Mouse (Mus musculus) hindbrain, embryonic 11.5 days (tissue): ENCODE measurements around the gene Olfr1506. TPM values are rescaled to one million over a fixed set of nuclear protein-coding genes. Genes with fewer than 3 reads are reported as not detected.

Experiments used
- polyA plus RNA-seq: library from polyadenylated mRNA; unstranded; fragments of >200 nt; fragmentation: Nextera tagmentation; extraction: Ambion mirVana; gene quantifications from 2 replicates; pipeline ENCODE4 v1.2.1, GENCODE M21; 2014

Gene Olfr1506
- polyA plus RNA-seq, 1 experiment from 2014 or later: not detected

Other genes starting within 250 kb of the Olfr1506 start
- not detected in 2 replicates for gene Olfr1261, start 233.3 kb downstream of the Olfr1506 start, polyA plus RNA-seq
- gene Olfr1262, start 224.3 kb downstream of the Olfr1506 start, polyA plus RNA-seq: not detected in 2 replicates
- not detected in 2 replicates for gene Olfr1263, start 212.4 kb downstream of the Olfr1506 start, polyA plus RNA-seq
- gene Olfr1264, start 198.9 kb downstream of the Olfr1506 start, polyA plus RNA-seq: not detected in 2 replicates
- not detected in 2 replicates for gene Olfr1265, start 189.2 kb downstream of the Olfr1506 start, polyA plus RNA-seq
- gene Olfr140, start 160.9 kb downstream of the Olfr1506 start, polyA plus RNA-seq: not detected in 2 replicates
- gene Olfr1269, start 103.1 kb downstream of the Olfr1506 start, polyA plus RNA-seq: not detected in 2 replicates
- not detected in 2 replicates for gene Olfr32, start 82.2 kb downstream of the Olfr1506 start, polyA plus RNA-seq
- not detected in 2 replicates for gene Olfr1270, start 71.4 kb downstream of the Olfr1506 start, polyA plus RNA-seq
- not detected in 2 replicates for gene Olfr142, start 33.1 kb upstream of the Olfr1506 start, polyA plus RNA-seq
- gene Olfr1271, start 46.5 kb upstream of the Olfr1506 start, polyA plus RNA-seq: not detected in 2 replicates
- not detected in 2 replicates for gene Olfr1272, start 68.3 kb upstream of the Olfr1506 start, polyA plus RNA-seq
- not detected in 2 replicates for gene Gm13769, start 97.7 kb upstream of the Olfr1506 start, polyA plus RNA-seq
- 0.14 TPM in 1 of 2 replicates, not detected in the other for gene Olfr1274-ps, start 174.2 kb upstream of the Olfr1506 start, polyA plus RNA-seq